Mouse (Mus musculus) midbrain, embryonic 16.5 days (tissue): ENCODE data around the gene Slc7a9. TPM values are rescaled to one million over a fixed set of nuclear protein-coding genes. Genes with fewer than 3 reads are reported as not detected.
A peak's percentile ranks its signal among the peaks of the same experiment; 100 is the strongest.

Experiments
- ATAC-seq: fragments of 200-750 bp; cut with Nextera tagmentation; 2 replicates; pipeline ENCODE4 v1.8.0; 2017; ENCODE audit warnings: moderate TSS enrichment
- H3K27ac ChIP-seq: fragments of 300-500 bp; sonication (generic); 2 replicates; pipeline ENCODE4 v1.5.1; 2014; ENCODE audit warnings: mild to moderate bottlenecking, low read length, mixed read lengths
- H3K27me3 ChIP-seq: fragments of 300-500 bp; sonication (generic); 2 replicates; pipeline ENCODE4 v1.6.1; 2014; ENCODE audit warnings: low read depth, low read length, mixed read lengths; ENCODE audit not compliant: control insufficient read depth, insufficient read depth
- H3K36me3 ChIP-seq: fragments of 300-500 bp; sonication (generic); 2 replicates; pipeline ENCODE4 v1.6.1; 2014; ENCODE audit warnings: mild to moderate bottlenecking, low read length, moderate library complexity, mixed read lengths; ENCODE audit not compliant: control insufficient read depth, insufficient read depth
- H3K4me1 ChIP-seq: fragments of 300-500 bp; sonication (generic); 2 replicates; pipeline ENCODE4 v1.6.1; 2014; ENCODE audit warnings: mild to moderate bottlenecking, low read length, mixed read lengths; ENCODE audit not compliant: control insufficient read depth, insufficient read depth
- H3K4me2 ChIP-seq: fragments of 300-500 bp; sonication (generic); 2 replicates; pipeline ENCODE4 v1.6.1; 2014; ENCODE audit warnings: mild to moderate bottlenecking, low read length, mixed read lengths
- H3K4me3 ChIP-seq: fragments of 300-500 bp; sonication (generic); 2 replicates; pipeline ENCODE4 v1.5.1; 2014; ENCODE audit warnings: low read depth, mild to moderate bottlenecking, low read length, moderate library complexity, mixed read lengths
- H3K9ac ChIP-seq: fragments of 300-500 bp; sonication (generic); 2 replicates; pipeline ENCODE4 v1.6.1; 2014; ENCODE audit warnings: low read depth, low read length, mixed read lengths
- H3K9me3 ChIP-seq: fragments of 300-500 bp; sonication (generic); replicated peaks from 2 replicates; pipeline ENCODE4 v1.6.1; 2014; ENCODE audit warnings: mild to moderate bottlenecking, low read length, mixed read lengths; ENCODE audit not compliant: control insufficient read depth, poor library complexity, severe bottlenecking
- WGBS: fragments of 180-500 bp; shearing (Covaris S2); extraction: QIAGEN DNeasy Blood & Tissue Kit; methylation state at CpG from one replicate; pipeline ENCODE4 v1.1.7; 2014; 5-methylcytosine and 5-hydroxymethylcytosine counted together
- polyA plus RNA-seq: library from polyadenylated mRNA; unstranded; fragments of >200 nt; fragmentation: Nextera tagmentation; extraction: Ambion mirVana; gene quantifications from 2 replicates; pipeline ENCODE4 v1.2.1, GENCODE M21; 2015

Slc7a9 gene
- polyA plus RNA-seq, 1 experiment from 2014 or later: not detected

DNA sequence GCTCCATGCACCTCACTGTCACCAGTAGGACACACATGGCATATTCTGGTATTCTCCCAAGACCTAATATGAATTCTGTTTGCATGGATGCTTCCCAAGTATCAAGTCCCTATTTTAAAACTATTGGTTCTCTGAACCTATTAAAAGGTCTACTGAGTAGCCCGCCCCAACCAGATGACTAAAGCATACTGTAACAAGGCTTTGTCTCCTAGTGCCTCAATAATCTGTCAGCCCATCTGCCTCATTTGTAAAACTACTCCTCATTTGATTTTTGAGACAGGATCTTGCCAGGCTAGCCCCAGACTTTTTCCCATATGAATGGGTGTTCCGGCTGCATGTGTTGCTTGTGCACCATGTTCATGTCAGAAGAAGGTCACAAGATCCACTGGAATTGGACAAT is 41.6 kb downstream of the Slc7a9 start:
- no peaks in the 10 kb centered on the region for H3K36me3 ChIP-seq
- 95% methylated on average over 2 of the region's 2 CpGs for WGBS
- no peak overlapping the region for H3K27ac ChIP-seq
- no peaks in the 10 kb centered on the region for H3K4me1 ChIP-seq
- ATAC-seq: no peak
- H3K4me2 ChIP-seq: no peak overlapping the region
- H3K9ac ChIP-seq: no peak overlapping the region
- H3K4me3 ChIP-seq: no peak overlapping the region
- H3K9me3 ChIP-seq: no peaks in the 10 kb centered on the region
- H3K27me3 ChIP-seq: no peaks in the 10 kb centered on the region; the same call in 1 of the 2 replicates

DNA sequence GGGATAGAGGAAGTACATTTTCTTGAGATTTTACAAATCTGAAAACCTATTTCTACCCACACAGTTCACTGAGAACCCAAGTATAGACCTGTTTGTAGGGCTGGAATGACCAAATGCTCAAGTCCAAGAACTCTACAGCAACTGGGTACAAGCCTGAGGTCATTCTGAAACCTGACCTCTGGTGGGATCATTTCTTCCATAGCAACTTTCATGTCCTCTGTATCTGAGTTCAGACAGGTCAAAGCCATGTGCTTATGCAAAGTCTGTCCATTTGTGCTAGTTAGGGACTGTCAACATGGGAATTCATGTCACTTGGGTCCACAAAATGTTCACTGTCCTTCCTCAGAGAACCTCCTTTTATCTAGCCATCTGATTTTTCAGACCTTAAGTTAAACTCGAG is 42.4 kb downstream of the Slc7a9 start:
- Histone ChIP-seq H3K4me2 (no peak overlapping the region), H3K27ac (no peak overlapping the region), H3K9ac (no peak overlapping the region), H3K36me3 (no peaks in the 10 kb centered on the region), H3K27me3 (no peaks in the 10 kb centered on the region; the same call in 1 of the 2 replicates), H3K4me3 (no peak overlapping the region), H3K9me3 (no peaks in the 10 kb centered on the region), H3K4me1 (no peaks in the 10 kb centered on the region)
- 81% methylated on average over 1 of the region's 1 CpGs for WGBS
- no peak for ATAC-seq

DNA sequence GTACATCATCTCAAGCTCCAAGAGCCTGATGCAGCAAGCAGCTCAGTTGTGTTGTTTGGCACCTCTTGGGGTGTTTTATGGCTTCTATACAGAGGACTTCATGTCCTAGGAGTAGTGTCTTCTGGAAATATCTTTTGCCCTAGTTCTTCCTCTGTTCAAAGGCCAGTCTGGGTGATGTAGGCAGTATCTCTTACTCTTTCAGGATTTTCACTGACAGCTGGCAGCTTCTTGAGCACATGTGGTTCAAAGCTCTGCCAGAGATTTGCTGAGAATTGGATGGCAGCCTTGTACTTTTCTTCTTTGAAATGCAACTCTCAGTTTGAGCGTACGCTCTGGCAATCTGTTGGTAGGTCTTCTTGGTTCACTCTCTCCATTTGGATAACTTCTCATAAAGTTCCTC is 48.9 kb downstream of the Slc7a9 start:
- Histone ChIP-seq H3K4me2 (no peak overlapping the region), H3K27ac (no peak overlapping the region), H3K4me3 (no peak overlapping the region), H3K4me1 (no peaks in the 10 kb centered on the region), H3K27me3 (no peaks in the 10 kb centered on the region), H3K9ac (no peak overlapping the region), H3K9me3 (no peaks in the 10 kb centered on the region), H3K36me3 (no peaks in the 10 kb centered on the region)
- ATAC-seq: no peak
- WGBS: 96% methylated on average over 2 of the region's 2 CpGs

DNA sequence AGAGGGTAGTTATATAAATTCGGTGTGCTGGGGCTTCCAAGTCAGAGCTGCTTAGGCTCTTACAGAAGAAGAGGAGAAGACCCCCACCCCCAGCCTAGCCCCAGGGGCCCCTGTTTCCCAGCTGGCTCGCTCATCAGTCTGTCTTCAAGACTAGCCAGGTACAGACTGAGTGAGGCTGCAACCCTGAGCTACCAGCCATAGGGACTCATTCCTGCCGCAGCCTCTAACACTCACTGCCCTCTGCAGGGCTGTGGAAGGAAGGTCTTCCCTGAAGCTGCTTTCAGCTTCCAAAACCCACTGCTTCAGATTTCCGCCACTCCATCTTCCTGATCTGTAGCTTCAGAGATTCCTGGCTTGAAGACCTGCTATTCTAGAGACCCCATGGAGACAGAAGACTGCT is 53.4 kb downstream of the Slc7a9 start:
- Histone ChIP-seq H3K9me3 (no peaks in the 10 kb centered on the region), H3K9ac (no peak overlapping the region), H3K36me3 (no peaks in the 10 kb centered on the region), H3K27ac (no peak overlapping the region), H3K4me2 (no peak overlapping the region), H3K4me1 (no peaks in the 10 kb centered on the region), H3K4me3 (no peak overlapping the region), H3K27me3 (no peaks in the 10 kb centered on the region)
- 0 out of 2 replicates have a peak, but pooled peaks have one; percentile 54 for ATAC-seq
- 25% methylated on average over 4 of the region's 4 CpGs for WGBS

Other genes starting within 250 kb of the Slc7a9 start
- gene Lrp3, start 233.3 kb upstream of the Slc7a9 start, polyA plus RNA-seq: 23.9 and 25.6 TPM in 2 replicates
- 20.8 and 22.8 TPM in 2 replicates for gene Gpatch1, start 130.4 kb upstream of the Slc7a9 start, polyA plus RNA-seq
- gene Rhpn2, start 114.6 kb upstream of the Slc7a9 start, polyA plus RNA-seq: 1.3 and 2.1 TPM in 2 replicates
- 17.7 and 19.4 TPM in 2 replicates for gene Faap24, start 52.0 kb upstream of the Slc7a9 start, polyA plus RNA-seq
- 34.7 and 36.4 TPM in 2 replicates for gene Cep89, start 51.8 kb upstream of the Slc7a9 start, polyA plus RNA-seq
- gene Tdrd12, start 88.9 kb downstream of the Slc7a9 start, polyA plus RNA-seq: 0.37 and 0.63 TPM in 2 replicates
- gene Nudt19, start 107.5 kb downstream of the Slc7a9 start, polyA plus RNA-seq: 93.0 and 102 TPM in 2 replicates
- 0.04 and 0.06 TPM in 2 replicates for gene Rgs9bp, start 136.8 kb downstream of the Slc7a9 start, polyA plus RNA-seq
- 18.4 and 19.0 TPM in 2 replicates for gene Ankrd27, start 137.4 kb downstream of the Slc7a9 start, polyA plus RNA-seq
- 233 and 236 TPM in 2 replicates for gene Pdcd5, start 198.7 kb downstream of the Slc7a9 start, polyA plus RNA-seq